Comparison of ENCODE assay signal across 1 mouse cellular context in the genomic region with DNA sequence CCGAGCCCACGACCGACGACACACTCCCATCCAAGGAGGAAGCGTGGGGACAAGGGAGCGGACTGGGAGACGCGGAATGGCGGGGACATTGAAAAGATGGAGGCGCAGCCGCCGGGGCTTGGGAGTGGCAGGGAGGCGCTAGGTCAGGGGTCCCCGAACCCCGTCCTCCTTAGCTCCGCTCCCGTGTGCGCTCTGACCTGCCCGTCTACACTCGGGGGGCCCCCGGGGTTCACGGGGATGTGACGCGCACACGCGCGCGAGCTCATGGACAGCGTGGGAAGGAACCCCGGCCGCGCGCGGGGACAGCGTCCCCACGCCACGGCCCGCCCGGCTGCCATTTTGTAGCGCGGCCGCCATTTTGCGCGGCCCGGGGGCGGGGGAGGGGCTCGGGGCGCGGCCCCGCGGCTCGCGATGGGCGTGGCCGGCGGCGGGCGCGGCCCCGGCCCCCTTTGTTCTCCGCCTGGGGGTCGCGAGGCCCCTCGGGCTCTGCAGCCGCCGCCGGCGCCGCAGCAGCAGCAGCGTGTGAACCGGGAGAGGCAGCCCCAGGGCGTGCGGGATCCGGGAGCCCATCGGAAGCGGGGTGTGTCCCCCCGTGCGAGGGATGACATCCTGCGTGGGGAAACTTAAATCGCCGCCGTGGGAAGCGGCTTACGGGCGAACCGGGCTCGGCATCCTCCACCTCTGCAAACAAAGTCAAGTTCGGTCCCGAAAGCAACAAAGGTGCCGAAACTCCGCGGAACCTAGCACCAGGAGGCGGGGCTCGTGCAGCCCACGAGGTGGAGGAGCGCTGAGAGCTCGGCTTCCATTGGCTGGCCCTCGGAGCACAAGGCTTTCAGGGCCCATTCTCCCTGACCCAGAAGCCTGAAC.
A peak's percentile ranks its signal among the peaks of the same experiment; 100 is the strongest.
TF ChIP-seq lines count a peak whose summit lies in the region.

No protein-coding gene starts in this region.

TF ChIP-seq in myocyte, 11 proteins besides CTCF, POLR2A, EP300 and RAD21 (continued from another document):
- TF ChIP-seq REST (IDR thresholded peaks at IDR 0.05; ENCODE audit: insufficient read depth, insufficient read length) (no peak), MYOG (IDR thresholded peaks at IDR 0.05; ENCODE audit: control insufficient read depth in 1 of 3, insufficient read depth in 1 of 3, insufficient read length in 2 of 3, low read depth in 2 of 3) (no peak), MAX (IDR thresholded peaks at IDR 0.05; ENCODE audit: low read depth) (peak; percentile 66)
TF ChIP-seq in myocyte: peak in this region for 3.
